19 mouse cellular contexts compared by ENCODE assay signal in the genomic region with DNA sequence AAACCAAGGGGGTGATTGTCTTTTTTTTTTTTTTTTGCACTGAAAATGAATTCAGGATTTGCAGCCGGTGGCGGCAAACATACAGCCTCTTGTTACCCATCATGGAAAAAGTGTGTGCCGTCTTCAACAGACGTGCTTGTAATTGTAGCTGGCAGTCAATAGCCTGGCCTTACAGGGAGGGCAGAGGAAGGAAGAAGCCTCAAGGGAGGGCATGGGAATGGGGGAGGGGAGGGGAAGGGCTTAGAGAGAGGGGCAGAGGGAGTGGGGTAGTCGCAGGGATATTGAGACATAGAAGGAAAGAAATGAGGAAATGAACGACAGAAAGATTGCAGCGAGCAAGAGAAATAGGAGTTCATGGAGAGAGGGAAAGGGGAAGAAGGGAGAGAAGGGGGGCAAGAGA.
A peak's percentile ranks its signal among the peaks of the same experiment; 100 is the strongest.
DNase-seq lines count a peak whose midpoint lies in the region; ATAC-seq and TF ChIP-seq lines count a peak whose summit lies in the region.
"Had no signal": no experiment of that assay in that cellular context is flagged by ENCODE, and none has a peak within 500 bp of the region (broad histone marks: within the 10 kb centered on the region; RNA-seq: fewer than 3 reads in every experiment).

No protein-coding gene starts in this region.

- no peak overlapping the region for H3K4me2 ChIP-seq in forebrain, embryonic 12.5 days
- H3K4me2 ChIP-seq in midbrain, postnatal 0 days (ENCODE audit: low read depth, low read length, poor library complexity, severe bottlenecking): no peak overlapping the region
- H3K4me2 ChIP-seq in forebrain, embryonic 15.5 days (replicated peaks): no peak overlapping the region
- H3K4me2 ChIP-seq in midbrain, embryonic 14.5 days (ENCODE audit: low read length): no peak overlapping the region
- H3K4me2 ChIP-seq: embryonic facial prominence, embryonic 15.5 days; heart, embryonic 11.5 days; hindbrain, embryonic 13.5 days; kidney, embryonic 15.5 days; liver, embryonic 15.5 days; lung, embryonic 14.5 days; neural tube, embryonic 13.5 days had no signal

- no peak for TF ChIP-seq CTCF in midbrain, postnatal 0 days (IDR thresholded peaks at IDR 0.05)

- peak; percentile 46; the same call in 1 of the 2 replicates for ATAC-seq in forebrain, embryonic 12.5 days (ENCODE audit: low FRiP score)
- ATAC-seq in midbrain, postnatal 0 days (ENCODE audit: low FRiP score): no peak
- peak; percentile 41; the same call in 1 of the 2 replicates for ATAC-seq in forebrain, embryonic 15.5 days (replicated peaks)
- ATAC-seq in midbrain, embryonic 14.5 days (ENCODE audit: low FRiP score, low TSS enrichment): peak; percentile 60; the same call in 1 of the 2 replicates

- no peaks in the 10 kb centered on the region for H3K36me3 ChIP-seq in forebrain, embryonic 12.5 days (replicated peaks)
- no peaks in the 10 kb centered on the region for H3K36me3 ChIP-seq in forebrain, embryonic 10.5 days (replicated peaks)
- H3K36me3 ChIP-seq in midbrain, embryonic 10.5 days: no peaks in the 10 kb centered on the region
- H3K36me3 ChIP-seq in midbrain, postnatal 0 days (ENCODE audit: insufficient read depth, low read length): no peaks in the 10 kb centered on the region
- no peaks in the 10 kb centered on the region for H3K36me3 ChIP-seq in forebrain, embryonic 15.5 days
- H3K36me3 ChIP-seq in midbrain, embryonic 14.5 days (ENCODE audit: control insufficient read depth, insufficient read depth, low read length): no peaks in the 10 kb centered on the region
- H3K36me3 ChIP-seq: embryonic facial prominence, embryonic 10.5 days; embryonic facial prominence, embryonic 15.5 days; G1E; hindbrain, embryonic 13.5 days; kidney, embryonic 15.5 days; liver, embryonic 15.5 days; neural tube, embryonic 13.5 days had no signal

- no peak overlapping the region for H3K9ac ChIP-seq in forebrain, embryonic 12.5 days
- H3K9ac ChIP-seq in midbrain, postnatal 0 days (replicated peaks; ENCODE audit: low read length, poor library complexity, severe bottlenecking): no peak overlapping the region
- no peak overlapping the region for H3K9ac ChIP-seq in forebrain, embryonic 15.5 days (replicated peaks)
- no peak overlapping the region for H3K9ac ChIP-seq in midbrain, embryonic 14.5 days (replicated peaks; ENCODE audit: low read length)
- H3K9ac ChIP-seq: embryonic facial prominence, embryonic 15.5 days; hindbrain, embryonic 13.5 days; kidney, embryonic 15.5 days; liver, embryonic 15.5 days; lung, embryonic 14.5 days; neural tube, embryonic 13.5 days had no signal

- H3K4me3 ChIP-seq in forebrain, embryonic 12.5 days (replicated peaks): no peak overlapping the region
- no peak overlapping the region for H3K4me3 ChIP-seq in forebrain, embryonic 10.5 days
- no peak overlapping the region for H3K4me3 ChIP-seq in midbrain, embryonic 10.5 days
- no peak overlapping the region for H3K4me3 ChIP-seq in midbrain, postnatal 0 days (ENCODE audit: low read depth, low read length)
- no peak overlapping the region for H3K4me3 ChIP-seq in forebrain, embryonic 15.5 days
- H3K4me3 ChIP-seq in midbrain, embryonic 14.5 days (replicated peaks; ENCODE audit: low read depth, low read length): no peak overlapping the region
- H3K4me3 ChIP-seq: embryonic facial prominence, embryonic 10.5 days; embryonic facial prominence, embryonic 15.5 days; hindbrain, embryonic 13.5 days; kidney, embryonic 15.5 days; liver, embryonic 15.5 days; neural tube, embryonic 13.5 days had no signal

- H3K9me3 ChIP-seq in forebrain, embryonic 12.5 days: no peaks in the 10 kb centered on the region
- no peaks in the 10 kb centered on the region for H3K9me3 ChIP-seq in forebrain, embryonic 10.5 days
- no peaks in the 10 kb centered on the region for H3K9me3 ChIP-seq in midbrain, embryonic 10.5 days (replicated peaks)
- no peaks in the 10 kb centered on the region for H3K9me3 ChIP-seq in midbrain, postnatal 0 days (ENCODE audit: low read length)
- no peaks in the 10 kb centered on the region for H3K9me3 ChIP-seq in forebrain, embryonic 15.5 days
- H3K9me3 ChIP-seq in midbrain, embryonic 14.5 days (ENCODE audit: control insufficient read depth, low read length): no peaks in the 10 kb centered on the region
- H3K9me3 ChIP-seq: embryonic facial prominence, embryonic 10.5 days; embryonic facial prominence, embryonic 15.5 days; hindbrain, embryonic 13.5 days; kidney, embryonic 15.5 days; liver, embryonic 15.5 days; neural tube, embryonic 13.5 days had no signal

- peaks cover 38% of the 10 kb centered on the region for H3K4me1 ChIP-seq in forebrain, embryonic 12.5 days
- H3K4me1 ChIP-seq in forebrain, embryonic 10.5 days: peaks cover 22% of the 10 kb centered on the region
- peaks cover 37% of the 10 kb centered on the region for H3K4me1 ChIP-seq in midbrain, embryonic 10.5 days
- peaks cover 4% of the 10 kb centered on the region; the same call in 1 of the 2 replicates for H3K4me1 ChIP-seq in midbrain, postnatal 0 days (ENCODE audit: insufficient read depth, low read length)
- peaks cover 43% of the 10 kb centered on the region for H3K4me1 ChIP-seq in forebrain, embryonic 15.5 days
- peaks cover 23% of the 10 kb centered on the region for H3K4me1 ChIP-seq in midbrain, embryonic 14.5 days (ENCODE audit: control insufficient read depth, insufficient read depth, low read length)
- H3K4me1 ChIP-seq: embryonic facial prominence, embryonic 15.5 days; kidney, embryonic 15.5 days; liver, embryonic 15.5 days had no signal

- 22% methylated on average over 7 of the region's 7 CpGs for WGBS in forebrain, embryonic 12.5 days
- WGBS in forebrain, embryonic 10.5 days: 40% methylated on average over 7 of the region's 7 CpGs
- WGBS in midbrain, embryonic 10.5 days: 31% methylated on average over 7 of the region's 7 CpGs
- 16% methylated on average over 7 of the region's 7 CpGs for WGBS in midbrain, postnatal 0 days
- WGBS in forebrain, embryonic 15.5 days: 12% methylated on average over 7 of the region's 7 CpGs
- WGBS in midbrain, embryonic 14.5 days: 8% methylated on average over 7 of the region's 7 CpGs

- H3K27me3 ChIP-seq in forebrain, embryonic 12.5 days: peaks cover 70% of the 10 kb centered on the region
- peaks cover 90% of the 10 kb centered on the region for H3K27me3 ChIP-seq in forebrain, embryonic 10.5 days (ENCODE audit: poor library complexity, severe bottlenecking)
- H3K27me3 ChIP-seq in midbrain, embryonic 10.5 days (ENCODE audit: low read depth, poor library complexity, severe bottlenecking): peaks cover 87% of the 10 kb centered on the region
- no peaks in the 10 kb centered on the region for H3K27me3 ChIP-seq in midbrain, postnatal 0 days (ENCODE audit: insufficient read depth, low read length)
- H3K27me3 ChIP-seq in forebrain, embryonic 15.5 days: peaks cover 9% of the 10 kb centered on the region; the same call in 1 of the 2 replicates
- no peaks in the 10 kb centered on the region for H3K27me3 ChIP-seq in midbrain, embryonic 14.5 days (ENCODE audit: control insufficient read depth, insufficient read depth, low read length)
- H3K27me3 ChIP-seq: liver, embryonic 15.5 days had no signal

- no peak for DNase-seq in forebrain, embryonic 10.5 days (ENCODE audit: extremely low spot score, low spot score)
- peak; percentile 36 for DNase-seq in midbrain, embryonic 10.5 days (ENCODE audit: low spot score)
- no peak for DNase-seq in midbrain, postnatal 0 days (ENCODE audit: low spot score)
- DNase-seq in midbrain, embryonic 14.5 days: peak; percentile 71
- DNase-seq in lung, postnatal 10 days: no peak
- DNase-seq: adrenal gland, adult 8-10 months; gastrocnemius, postnatal 25 days; right cerebral cortex, postnatal 25 days had no signal

- no peak overlapping the region for H3K27ac ChIP-seq in forebrain, embryonic 12.5 days
- no peak overlapping the region for H3K27ac ChIP-seq in forebrain, embryonic 10.5 days
- H3K27ac ChIP-seq in midbrain, embryonic 10.5 days (replicated peaks): no peak overlapping the region
- no peak overlapping the region for H3K27ac ChIP-seq in midbrain, postnatal 0 days (ENCODE audit: low read depth, low read length)
- H3K27ac ChIP-seq in forebrain, embryonic 15.5 days (replicated peaks): peak overlapping the region; percentile 13; the same call in 1 of the 2 replicates
- no peak overlapping the region for H3K27ac ChIP-seq in midbrain, embryonic 14.5 days (replicated peaks; ENCODE audit: low read depth, low read length)
- H3K27ac ChIP-seq: embryonic facial prominence, embryonic 10.5 days; embryonic facial prominence, embryonic 15.5 days; hindbrain, embryonic 13.5 days; kidney, embryonic 15.5 days; liver, embryonic 15.5 days; neural tube, embryonic 13.5 days had no signal

Comparison
In these comparisons a context has a peak if more than half of its experiments do, and no peak if none do; other contexts are left out.
1. DNase-seq: peak in midbrain, embryonic 10.5 days (single experiment) and midbrain, embryonic 14.5 days (single experiment); none in forebrain, embryonic 10.5 days (single experiment), midbrain, postnatal 0 days (single experiment) and lung, postnatal 10 days (single experiment).